Mouse (Mus musculus) E14TG2a.4 (cell line): ENCODE results near the gene Cuedc2.
A peak's percentile ranks its signal among the peaks of the same experiment; 100 is the strongest.

Source experiments
- H3K27me3 ChIP-seq: 2 replicates; pipeline ENCODE4 v1.6.1; 2014; ENCODE audit warnings: low read length, control low read depth; ENCODE audit not compliant: insufficient read depth
- H3K36me3 ChIP-seq: 2 replicates; pipeline ENCODE4 v1.6.1; 2014; ENCODE audit warnings: low read length, control low read depth; ENCODE audit not compliant: insufficient read depth
- H3K4me1 ChIP-seq: replicated peaks from 2 replicates; pipeline ENCODE4 v1.6.1; 2014; ENCODE audit warnings: low read depth, low read length, control low read depth
- H3K4me3 ChIP-seq: replicated peaks from 2 replicates; pipeline ENCODE4 v1.5.1; 2014; ENCODE audit warnings: mild to moderate bottlenecking, low read length
- H3K9me3 ChIP-seq: 2 replicates; pipeline ENCODE4 v1.6.1; 2014; ENCODE audit warnings: low read length, control low read depth
- CTCF ChIP-seq: conservative IDR thresholded peaks from 2 replicates; pipeline ENCODE4 v1.5.1; 2014; ENCODE audit warnings: low read length
- NANOG ChIP-seq: IDR thresholded peaks from 2 replicates; pipeline ENCODE4 v1.6.1; 2014; ENCODE audit warnings: borderline replicate concordance, low read length, mixed read lengths
- POU5F1 ChIP-seq: IDR thresholded peaks from 2 replicates; pipeline ENCODE4 v1.6.1; 2014; ENCODE audit warnings: low read length, borderline replicate concordance

Gene Cuedc2

DNA sequence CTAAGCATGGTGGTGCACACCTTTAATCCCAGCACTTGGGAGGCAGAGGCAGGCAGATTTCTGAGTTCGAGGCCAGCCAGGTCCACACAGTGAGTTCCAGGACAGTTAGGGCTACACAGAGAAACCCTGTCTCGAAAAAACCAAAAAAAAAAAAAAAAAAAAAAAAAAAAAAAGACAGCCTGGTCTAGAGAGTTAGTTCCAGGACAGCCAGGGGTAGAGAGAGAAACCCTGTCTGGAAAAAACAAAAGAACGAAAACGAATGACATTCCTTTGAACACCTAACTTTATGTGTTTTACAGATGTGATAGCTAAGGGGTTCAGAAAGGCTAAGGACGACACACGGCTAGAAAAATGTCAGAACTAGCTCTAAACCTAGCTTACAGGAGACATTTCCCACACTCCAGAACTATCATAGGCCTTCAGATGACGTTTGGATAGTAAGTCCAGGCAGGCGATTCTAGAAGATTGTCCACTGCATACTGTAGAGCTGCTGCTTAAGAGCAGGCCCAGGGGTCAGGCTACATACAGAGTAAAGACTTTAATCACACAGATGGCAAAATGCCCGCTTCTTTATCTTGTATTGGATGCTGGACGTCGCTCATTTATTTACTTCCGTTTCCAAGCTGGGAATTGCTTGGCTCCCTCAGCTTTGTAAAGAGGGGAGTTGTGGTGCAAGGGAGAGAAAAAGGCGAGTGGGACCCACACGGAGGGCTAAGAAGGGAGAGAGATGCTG, 9.6 kb upstream of the Cuedc2 start:
- Histone ChIP-seq H3K4me3 (peak overlapping the region; percentile 86), H3K27me3 (peaks cover 86% of the 10 kb centered on the region), H3K9me3 (no peaks in the 10 kb centered on the region), H3K4me1 (peaks cover 29% of the 10 kb centered on the region), H3K36me3 (no peaks in the 10 kb centered on the region)
- TF ChIP-seq CTCF, result no peak
- no peak for TF ChIP-seq POU5F1
- no peak for TF ChIP-seq NANOG

DNA sequence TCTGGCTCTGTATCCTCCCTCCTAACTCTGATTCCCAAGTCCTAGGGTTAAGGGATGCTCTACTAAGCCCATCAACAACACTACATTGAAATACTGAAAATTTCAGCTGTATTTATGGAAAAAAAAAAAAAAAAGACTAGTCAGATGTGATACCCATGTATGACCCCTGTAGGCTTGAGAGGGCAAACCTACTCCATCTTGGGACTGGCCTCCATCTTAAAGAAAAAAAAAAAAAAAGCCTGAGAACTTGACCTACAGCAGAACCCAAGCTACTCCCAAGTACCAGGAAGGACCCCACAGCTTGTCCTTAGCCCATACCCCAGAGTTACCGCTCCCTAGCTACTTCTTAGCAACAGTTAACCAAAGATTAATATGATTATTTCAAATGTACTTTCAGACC, 8.6 kb upstream of the Cuedc2 start:
- Histone ChIP-seq H3K4me1 (peaks cover 29% of the 10 kb centered on the region), H3K36me3 (no peaks in the 10 kb centered on the region), H3K4me3 (no peak overlapping the region), H3K9me3 (no peaks in the 10 kb centered on the region), H3K27me3 (peaks cover 84% of the 10 kb centered on the region)
- TF ChIP-seq CTCF (no peak), NANOG (no peak), POU5F1 (no peak)

DNA sequence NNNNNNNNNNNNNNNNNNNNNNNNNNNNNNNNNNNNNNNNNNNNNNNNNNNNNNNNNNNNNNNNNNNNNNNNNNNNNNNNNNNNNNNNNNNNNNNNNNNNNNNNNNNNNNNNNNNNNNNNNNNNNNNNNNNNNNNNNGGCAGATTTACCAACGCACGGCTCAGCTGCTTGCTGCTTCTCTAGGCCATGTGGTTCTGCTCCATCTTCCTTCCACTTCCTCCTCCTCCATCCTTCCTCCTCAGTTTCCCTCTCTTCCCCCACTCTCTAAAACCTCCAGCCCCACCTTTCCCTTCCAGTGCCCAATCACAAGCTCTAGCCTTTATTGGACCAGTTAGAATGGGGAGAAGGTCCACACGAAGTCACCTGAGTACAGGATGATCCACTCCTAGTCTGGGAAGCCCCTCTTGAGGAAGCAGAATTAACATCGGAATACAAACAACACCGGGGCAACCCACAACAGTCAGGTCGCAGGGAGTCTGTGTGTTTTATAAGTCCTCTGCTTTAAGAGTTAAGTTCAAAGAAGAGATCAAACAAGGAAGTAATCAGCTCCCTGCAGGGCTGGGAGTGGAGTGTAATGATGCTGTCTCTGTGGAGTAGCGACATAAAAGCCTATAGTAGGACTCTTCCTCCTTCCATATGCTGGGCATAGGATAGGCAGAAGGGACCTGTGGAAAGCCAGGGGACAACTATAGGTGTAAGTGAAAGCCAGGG, 6.4 kb upstream of the Cuedc2 start:
- peaks cover 32% of the 10 kb centered on the region for H3K4me1 ChIP-seq
- H3K9me3 ChIP-seq, result no peaks in the 10 kb centered on the region
- peaks cover 74% of the 10 kb centered on the region for H3K27me3 ChIP-seq
- peak; percentile 75; the same call in 1 of the 2 replicates for TF ChIP-seq NANOG
- no peak for TF ChIP-seq CTCF
- no peaks in the 10 kb centered on the region for H3K36me3 ChIP-seq
- H3K4me3 ChIP-seq, result no peak overlapping the region

DNA sequence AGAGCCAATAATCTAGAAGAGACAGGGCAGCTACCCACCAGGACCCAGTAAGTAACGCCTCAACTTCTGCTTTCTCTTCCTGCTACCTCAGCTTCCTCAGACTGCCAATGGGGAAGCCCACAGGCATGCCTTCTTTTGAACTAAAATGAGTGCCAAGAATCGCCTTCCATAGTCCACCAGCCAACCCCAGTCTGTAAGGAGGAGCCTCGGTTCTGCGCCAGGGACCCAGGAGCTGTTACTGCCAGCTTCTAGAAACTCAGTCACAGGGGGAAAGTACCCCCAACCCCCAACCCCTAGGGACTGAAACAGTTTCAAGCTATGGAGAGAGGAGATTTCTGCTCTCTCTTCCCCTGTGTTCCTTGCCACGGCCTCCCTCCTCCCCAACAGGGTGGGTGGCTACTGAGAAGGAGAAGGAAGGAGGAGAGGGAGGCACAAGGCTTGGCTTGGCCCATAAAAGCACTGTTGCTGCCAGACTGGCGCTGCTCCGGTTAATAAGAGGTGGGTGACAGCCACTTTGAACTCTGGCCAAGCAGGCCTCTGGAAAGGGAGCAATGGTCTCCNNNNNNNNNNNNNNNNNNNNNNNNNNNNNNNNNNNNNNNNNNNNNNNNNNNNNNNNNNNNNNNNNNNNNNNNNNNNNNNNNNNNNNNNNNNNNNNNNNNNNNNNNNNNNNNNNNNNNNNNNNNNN, 927 bp upstream of the Cuedc2 start:
- Histone ChIP-seq H3K4me1 (peaks cover 45% of the 10 kb centered on the region), H3K27me3 (peaks cover 28% of the 10 kb centered on the region)
- TF ChIP-seq CTCF, result no peak
- no peak for TF ChIP-seq NANOG
- no peak for TF ChIP-seq POU5F1

DNA sequence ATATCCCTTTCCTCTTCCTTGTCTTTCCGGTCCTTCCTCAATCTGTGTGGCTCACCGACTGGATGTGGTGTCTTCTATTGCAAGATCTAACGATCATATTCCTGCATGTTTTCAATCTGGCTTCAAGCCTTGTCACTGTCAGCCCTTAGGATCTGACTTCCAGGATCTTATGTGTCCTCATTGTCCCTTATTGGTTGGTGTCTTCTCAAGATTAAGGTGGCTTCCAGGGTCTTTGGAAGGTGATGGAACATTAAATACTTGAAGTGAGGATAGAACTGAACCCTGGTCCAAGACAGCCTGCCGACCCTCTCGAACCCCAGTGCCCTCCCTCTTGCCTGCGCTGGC, 412 bp upstream of the Cuedc2 start:
- Histone ChIP-seq H3K36me3 (peaks cover 13% of the 10 kb centered on the region), H3K4me3 (peak overlapping the region; percentile 89), H3K4me1 (peaks cover 43% of the 10 kb centered on the region), H3K27me3 (peaks cover 23% of the 10 kb centered on the region), H3K9me3 (no peaks in the 10 kb centered on the region)
- TF ChIP-seq CTCF (no peak), POU5F1 (no peak), NANOG (no peak)

More for the DNA sequence above, 927 bp upstream of the Cuedc2 start:
- no peaks in the 10 kb centered on the region for H3K9me3 ChIP-seq
- H3K4me3 ChIP-seq, result peak overlapping the region; percentile 89
- peaks cover 13% of the 10 kb centered on the region for H3K36me3 ChIP-seq

DNA sequence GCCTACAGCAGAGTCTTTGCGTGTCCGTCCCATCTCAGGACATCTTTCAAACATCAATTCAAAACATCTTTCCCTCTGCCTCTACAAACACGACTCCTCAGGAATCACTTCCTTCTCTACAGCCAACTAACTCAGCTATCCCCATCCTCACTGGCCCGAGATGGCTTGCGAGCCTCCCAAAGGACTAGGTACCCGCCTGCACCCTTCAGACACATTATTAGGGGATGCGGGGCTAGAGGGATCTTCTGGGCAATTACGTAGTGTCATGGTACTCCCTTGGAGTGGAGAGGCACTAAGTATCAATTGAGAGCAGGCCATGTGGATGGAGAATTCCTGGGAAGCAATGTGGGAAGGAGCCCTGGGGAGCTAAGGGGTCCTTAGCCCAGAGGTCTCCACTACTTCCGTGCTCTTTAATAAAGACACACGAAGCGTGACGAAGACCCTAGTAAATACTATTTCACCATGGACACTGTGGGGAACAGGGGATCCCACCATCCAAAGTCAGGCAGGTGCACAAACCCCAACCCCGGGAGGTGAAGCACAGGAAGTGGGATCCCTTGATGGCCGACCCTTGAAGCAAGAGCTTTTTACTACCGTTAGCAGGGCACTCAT, 677 bp downstream of the Cuedc2 start:
- Histone ChIP-seq H3K36me3 (peaks cover 14% of the 10 kb centered on the region), H3K27me3 (peaks cover 13% of the 10 kb centered on the region), H3K9me3 (no peaks in the 10 kb centered on the region), H3K4me3 (peak overlapping the region; percentile 89), H3K4me1 (peaks cover 46% of the 10 kb centered on the region)
- TF ChIP-seq CTCF (no peak), POU5F1 (no peak), NANOG (no peak)

DNA sequence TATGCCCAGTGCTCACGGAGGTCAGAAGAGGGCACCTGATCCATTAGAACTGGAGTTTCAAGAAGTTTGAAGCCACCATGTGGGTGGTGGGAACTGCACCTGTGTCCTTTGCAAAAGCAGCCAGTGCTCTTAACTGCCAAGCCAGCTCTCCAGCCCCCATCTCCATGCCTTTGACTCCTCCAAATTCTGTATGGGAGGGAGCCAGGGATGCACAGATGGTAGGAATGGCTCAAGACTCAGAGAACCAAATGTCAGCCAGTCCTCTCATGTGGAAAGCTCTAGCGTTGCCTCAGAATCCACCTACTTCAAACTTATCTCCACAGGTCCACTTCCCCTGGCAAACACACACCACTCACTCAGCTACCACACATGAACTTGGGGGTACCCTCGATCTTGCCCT, 4.6 kb downstream of the Cuedc2 start:
- no peak overlapping the region for H3K4me3 ChIP-seq
- peaks cover 15% of the 10 kb centered on the region for H3K27me3 ChIP-seq
- peaks cover 44% of the 10 kb centered on the region for H3K36me3 ChIP-seq
- H3K4me1 ChIP-seq, result peaks cover 62% of the 10 kb centered on the region
- TF ChIP-seq CTCF (no peak), POU5F1 (no peak), NANOG (no peak)
- no peaks in the 10 kb centered on the region for H3K9me3 ChIP-seq

DNA sequence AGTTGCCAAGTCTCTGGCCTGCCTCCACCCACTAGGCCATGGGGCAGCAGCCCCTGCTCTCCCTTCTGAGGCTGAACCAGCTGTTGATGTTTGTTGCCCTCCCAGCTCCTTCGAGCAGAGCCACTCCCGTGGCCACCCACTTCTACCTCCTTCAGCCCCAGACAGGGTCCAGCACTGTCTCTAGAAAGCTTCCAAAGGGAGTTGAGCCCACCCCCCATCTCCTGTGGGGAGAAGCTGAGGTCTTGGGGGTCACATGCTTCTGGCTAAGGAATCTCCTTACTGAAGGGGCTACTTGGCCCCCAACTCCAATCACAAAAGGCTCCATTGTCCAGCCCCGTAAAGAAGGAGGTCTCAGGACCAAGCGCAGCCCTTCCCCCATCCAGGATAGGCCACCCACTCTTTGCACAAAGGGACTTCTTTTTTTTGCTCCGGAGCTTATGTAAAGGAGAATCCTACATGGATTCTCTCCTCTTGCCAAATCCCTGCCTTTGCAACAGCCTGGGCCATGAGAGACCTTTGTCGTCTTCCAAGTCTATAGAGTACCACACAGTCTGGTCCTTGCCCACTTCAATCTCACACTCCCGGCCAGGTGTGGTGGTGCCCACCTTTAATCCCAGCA, 5.7 kb downstream of the Cuedc2 start:
- peaks cover 59% of the 10 kb centered on the region for H3K4me1 ChIP-seq
- TF ChIP-seq NANOG, result no peak
- no peak for TF ChIP-seq POU5F1
- no peak for TF ChIP-seq CTCF
- H3K36me3 ChIP-seq, result peaks cover 44% of the 10 kb centered on the region
- H3K27me3 ChIP-seq, result peaks cover 17% of the 10 kb centered on the region
- no peaks in the 10 kb centered on the region for H3K9me3 ChIP-seq
- H3K4me3 ChIP-seq, result no peak overlapping the region
